Mouse (Mus musculus): ENCODE data around the gene Bsg.

GRCm38 (mm10) chr10:79729357-79729965, 25.2 kb downstream of the Bsg start:
- no peak for TF ChIP-seq CTCF (IDR thresholded peaks at IDR 0.05; ENCODE audit: low read depth, low read length)
- TF ChIP-seq GATA1 (IDR thresholded peaks at IDR 0.05; ENCODE audit: borderline replicate concordance, low read length): no peak
- no peak for TF ChIP-seq POLR2AphosphoS5 (IDR thresholded peaks at IDR 0.05; ENCODE audit: insufficient replicate concordance, low read depth, low read length)
- TF ChIP-seq TAL1 (conservative IDR thresholded peaks at IDR 0.05; ENCODE audit: low read depth, low read length): no peak
